Mouse (Mus musculus): ENCODE results near the gene Dolk.

DNA sequence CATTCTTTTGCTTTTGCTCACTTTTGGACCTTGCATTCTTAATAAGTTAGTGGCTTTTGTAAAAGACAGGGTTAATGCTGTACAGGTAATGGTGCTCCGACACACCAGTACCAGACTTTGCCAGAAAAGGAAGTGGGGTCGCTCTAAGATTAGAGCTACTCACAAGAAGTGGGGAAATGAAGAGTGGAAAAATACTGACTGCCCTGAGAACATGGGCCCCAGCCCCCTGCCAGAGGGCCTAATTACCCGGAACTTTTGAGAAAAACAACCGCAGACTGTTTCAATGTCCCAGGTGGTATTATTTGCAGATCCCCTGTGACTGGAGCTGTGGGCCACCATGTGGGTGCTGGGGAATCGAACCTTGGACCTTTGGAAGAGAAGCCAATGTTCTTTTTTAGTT, 50.5 kb downstream of the Dolk start:
- no peak for TF ChIP-seq CTCF (conservative IDR thresholded peaks at IDR 0.05; ENCODE audit: low read length)
- TF ChIP-seq NANOG (IDR thresholded peaks at IDR 0.05; ENCODE audit: borderline replicate concordance, low read length): no peak
- no peak for TF ChIP-seq POU5F1 (IDR thresholded peaks at IDR 0.05; ENCODE audit: borderline replicate concordance, low read length)
